ENCODE assay signal across 10 mouse cellular contexts in genomic region chr15:5239901-5240300, GRCm38 (mm10). TPM values are rescaled to one million over a fixed set of nuclear protein-coding genes. Genes with fewer than 3 reads are reported as not detected.
DNase-seq lines count a peak whose midpoint lies in the region; ATAC-seq and TF ChIP-seq lines count a peak whose summit lies in the region.
"Had no signal": no experiment of that assay in that cellular context is flagged by ENCODE, and none has a peak within 500 bp of the region (broad histone marks: within the 10 kb centered on the region; RNA-seq: fewer than 3 reads in every experiment).

No protein-coding gene starts in this region.

- dilution Hi-C loops in CH12.LX (cut with MboI; ENCODE audit: extremely low pct_ligation_motif_present, extremely low pct_unique_long_range_greater_than_20kb, low sequenced_read_pairs), result no loop called here

- in situ Hi-C loops in CH12.LX (cut with MboI; ENCODE audit: low pct_ligation_motif_present, low pct_unique_long_range_greater_than_20kb, low sequenced_read_pairs), result loop anchor here (10.0 to 25.0 kb wide), 4 partner anchors 372 to 972 kb away; no protein-coding TSS in a partner anchor

- no peaks in the 10 kb centered on the region for H3K36me3 ChIP-seq in hindbrain, embryonic 14.5 days (replicated peaks; ENCODE audit: control insufficient read depth, insufficient read depth)
- no peaks in the 10 kb centered on the region for H3K36me3 ChIP-seq in hindbrain, embryonic 10.5 days
- peaks cover 0 to 11% of the 10 kb centered on the region in 2 experiments for H3K36me3 ChIP-seq in CH12.LX (replicated peaks in 1 of 2; ENCODE audit: control insufficient read depth in 1 of 2, insufficient read depth in 1 of 2, low read length in 1 of 2)
- no peaks in the 10 kb centered on the region for H3K36me3 ChIP-seq in heart, embryonic 14.5 days (ENCODE audit: control insufficient read depth, insufficient read depth, low read length)
- H3K36me3 ChIP-seq: lung, embryonic 15.5 days had no signal

- ATAC-seq in hindbrain, embryonic 14.5 days (ENCODE audit: low FRiP score), result no peak
- ATAC-seq in heart, embryonic 14.5 days (ENCODE audit: insufficient number of reproducible peaks, insufficient read depth, low FRiP score, low read depth), result no peak
- ATAC-seq in megakaryocyte progenitor cell, adult 5-6 weeks (replicated peaks; ENCODE audit: poor library complexity), result peak; percentile 20
- ATAC-seq: inflammation-experienced regulatory T-cells, adult 6 months had no signal

- no peak for TF ChIP-seq POLR2A in CH12.LX (IDR thresholded peaks at IDR 0.05; ENCODE audit: low read depth, low read length)

- WGBS in hindbrain, embryonic 14.5 days, result 79% methylated on average over 6 of the region's 6 CpGs
- 72% methylated on average over 6 of the region's 6 CpGs for WGBS in hindbrain, embryonic 10.5 days
- WGBS in heart, embryonic 14.5 days, result 39% methylated on average over 6 of the region's 6 CpGs

- 0 out of 2 replicates have a peak overlapping the region, but pooled peaks have one; percentile 23 for H3K4me2 ChIP-seq in hindbrain, embryonic 14.5 days (replicated peaks)
- peak overlapping the region; percentile 72 for H3K4me2 ChIP-seq in CH12.LX (ENCODE audit: insufficient read depth, low read depth, poor library complexity, severe bottlenecking)
- peak overlapping the region; percentile 99 for H3K4me2 ChIP-seq in heart, embryonic 14.5 days (ENCODE audit: low read length)
- H3K4me2 ChIP-seq: lung, embryonic 15.5 days had no signal

- H3K9ac ChIP-seq in hindbrain, embryonic 14.5 days, result no peak overlapping the region
- H3K9ac ChIP-seq in CH12.LX (ENCODE audit: insufficient read depth, low read depth), result no peak overlapping the region
- no peak overlapping the region for H3K9ac ChIP-seq in heart, embryonic 14.5 days (ENCODE audit: low read length)
- H3K9ac ChIP-seq: lung, embryonic 15.5 days had no signal

- peaks cover 46% of the 10 kb centered on the region for H3K27me3 ChIP-seq in hindbrain, embryonic 14.5 days (ENCODE audit: control insufficient read depth, insufficient read depth, low read length)
- H3K27me3 ChIP-seq in hindbrain, embryonic 10.5 days (ENCODE audit: insufficient read depth, poor library complexity, severe bottlenecking), result peaks cover 51% of the 10 kb centered on the region
- no peaks in the 10 kb centered on the region for H3K27me3 ChIP-seq in CH12.LX (replicated peaks)
- peaks cover 37% of the 10 kb centered on the region for H3K27me3 ChIP-seq in heart, embryonic 14.5 days (ENCODE audit: control insufficient read depth, insufficient read depth, low read length)

- no peaks in the 10 kb centered on the region for H3K9me3 ChIP-seq in hindbrain, embryonic 14.5 days (ENCODE audit: control insufficient read depth, low read length)
- no peaks in the 10 kb centered on the region for H3K9me3 ChIP-seq in hindbrain, embryonic 10.5 days
- H3K9me3 ChIP-seq in CH12.LX (replicated peaks; ENCODE audit: low read length), result no peaks in the 10 kb centered on the region
- no peaks in the 10 kb centered on the region for H3K9me3 ChIP-seq in heart, embryonic 14.5 days (ENCODE audit: control insufficient read depth, low read length)
- H3K9me3 ChIP-seq: lung, embryonic 15.5 days had no signal

- no peak overlapping the region for H3K27ac ChIP-seq in hindbrain, embryonic 14.5 days
- H3K27ac ChIP-seq in hindbrain, embryonic 10.5 days, result no peak overlapping the region
- H3K27ac ChIP-seq in CH12.LX (ENCODE audit: insufficient read depth, low read depth), result no peak overlapping the region
- H3K27ac ChIP-seq in heart, embryonic 14.5 days (replicated peaks in 1 of 2; ENCODE audit: control insufficient read depth in 1 of 2, insufficient read depth in 1 of 2, low read depth in 2 of 2, low read length in 2 of 2), result no peak overlapping the region; a peak in 1 of 4 replicates
- H3K27ac ChIP-seq: lung, embryonic 15.5 days had no signal

- no peak overlapping the region for H3K4me3 ChIP-seq in hindbrain, embryonic 14.5 days (replicated peaks; ENCODE audit: low read length)
- no peak overlapping the region for H3K4me3 ChIP-seq in hindbrain, embryonic 10.5 days
- peak overlapping the region in 1 of 3 experiments; percentile 5 for H3K4me3 ChIP-seq in CH12.LX (replicated peaks in 1 of 3; ENCODE audit: low read depth in 2 of 3, low read length in 2 of 3, poor library complexity in 1 of 3)
- H3K4me3 ChIP-seq in heart, embryonic 14.5 days (ENCODE audit: control insufficient read depth in 1 of 2, insufficient read depth in 1 of 2, low read depth in 1 of 2, low read length in 2 of 2), result no peak overlapping the region
- H3K4me3 ChIP-seq: lung, embryonic 15.5 days had no signal

- TF ChIP-seq CTCF in CH12.LX (conservative IDR thresholded peaks at IDR 0.05 in 1 of 2, IDR thresholded peaks at IDR 0.05 in 1 of 2; ENCODE audit: low read depth in 2 of 2, low read length in 2 of 2), result no peak

- peaks cover 20% of the 10 kb centered on the region for H3K4me1 ChIP-seq in hindbrain, embryonic 14.5 days (replicated peaks; ENCODE audit: control insufficient read depth, insufficient read depth, low read length)
- peaks cover 30% of the 10 kb centered on the region for H3K4me1 ChIP-seq in hindbrain, embryonic 10.5 days (replicated peaks)
- H3K4me1 ChIP-seq in CH12.LX (ENCODE audit: control insufficient read depth in 1 of 2, insufficient read depth in 2 of 2), result peaks cover 15 to 55% of the 10 kb centered on the region in 2 experiments; a peak in 3 of 4 replicates
- peaks cover 15 to 27% of the 10 kb centered on the region in 2 experiments; a peak in 3 of 4 replicates for H3K4me1 ChIP-seq in heart, embryonic 14.5 days (ENCODE audit: control insufficient read depth in 2 of 2, insufficient read depth in 2 of 2, low read length in 2 of 2)

- TF ChIP-seq RAD21 in CH12.LX (IDR thresholded peaks at IDR 0.05; ENCODE audit: low read depth, low read length), result no peak

- DNase-seq in hindbrain, embryonic 14.5 days (ENCODE audit: low spot score), result no peak
- no peak for DNase-seq in hindbrain, embryonic 10.5 days (ENCODE audit: low spot score)
- no peak for DNase-seq in CH12.LX (ENCODE audit: extremely low read depth)
- DNase-seq in yolk sac, embryonic 10.5 days (ENCODE audit: low spot score), result no peak
- no peak for DNase-seq in right cerebral cortex, postnatal 25 days
- DNase-seq in adrenal gland, postnatal 10 days, result no peak

- no peak for TF ChIP-seq EP300 in CH12.LX (IDR thresholded peaks at IDR 0.05; ENCODE audit: low read length)

- H3K79me2 ChIP-seq in CH12.LX (replicated peaks; ENCODE audit: control insufficient read depth, extremely low read depth, insufficient read depth, poor library complexity, severe bottlenecking), result peaks cover 12% of the 10 kb centered on the region

TF ChIP-seq in CH12.LX, 34 proteins besides CTCF, POLR2A, EP300 and RAD21:
- no peak for TF ChIP-seq JUND (conservative IDR thresholded peaks at IDR 0.05; ENCODE audit: low read depth, low read length)
- peak; percentile 32; the same call in 1 of the 2 replicates for TF ChIP-seq MXI1 (IDR thresholded peaks at IDR 0.05; ENCODE audit: low read depth, low read length)
- TF ChIP-seq CHD1 (IDR thresholded peaks at IDR 0.05; ENCODE audit: low read depth, low read length), result 0 out of 2 replicates have a peak, but pooled peaks have one; percentile 10
- no peak for TF ChIP-seq TCF12 (IDR thresholded peaks at IDR 0.05; ENCODE audit: low read depth, low read length)
- no peak for TF ChIP-seq ETS1 (conservative IDR thresholded peaks at IDR 0.05; ENCODE audit: low read depth, low read length)
- no peak for TF ChIP-seq MAFK (IDR thresholded peaks at IDR 0.05; ENCODE audit: insufficient replicate concordance, low read length)
- no peak for TF ChIP-seq ZNF384 (IDR thresholded peaks at IDR 0.05; ENCODE audit: low read depth, low read length)
- TF ChIP-seq POLR2AphosphoS2 (IDR thresholded peaks at IDR 0.05; ENCODE audit: low read depth, low read length), result no peak

RNA-seq across cellular contexts. Expression of gene Ptger4, which starts 4.1 kb away (rescaled TPM):
- 4.1 and 5.1 TPM in 2 replicates for polyA plus RNA-seq in hindbrain, embryonic 14.5 days (2014; fragmentation: Nextera tagmentation; extraction: Ambion mirVana)
- 0.61 and 1.4 TPM in 2 replicates for polyA plus RNA-seq in hindbrain, embryonic 10.5 days (2016; fragmentation: Nextera tagmentation; extraction: Ambion mirVana)
- 4.2 and 6.5 TPM in 2 replicates for total RNA-seq in CH12.LX (2012; rRNA removed)
- 4.7 and 5.5 TPM in 2 replicates for total RNA-seq in CH12.LX (2014; rRNA removed)
- 3.1 and 4.4 TPM in 2 replicates for polyA plus RNA-seq in CH12.LX (2012; ENCODE audit: insufficient read length, low read depth)
- polyA plus RNA-seq in heart, embryonic 14.5 days (2014; fragmentation: Nextera tagmentation; extraction: Ambion mirVana), result 3.3 and 4.1 TPM in 2 replicates
- total RNA-seq in megakaryocyte progenitor cell, adult 5-6 weeks (2015), result 11.4 and 11.6 TPM in 2 replicates
- 6.0 and 8.4 TPM in 2 replicates for total RNA-seq in megakaryocyte progenitor cell, adult 5-6 weeks (2017)
- total RNA-seq in adrenal gland, postnatal 10 days (2021), result 1 to 10 TPM; 4.1 to 5.6 TPM

RNA-seq across cellular contexts. Expression of gene Ttc33, which starts 54.6 kb away (rescaled TPM):
- 58.7 and 61.0 TPM in 2 replicates for polyA plus RNA-seq in hindbrain, embryonic 14.5 days (2014; fragmentation: Nextera tagmentation; extraction: Ambion mirVana)
- polyA plus RNA-seq in hindbrain, embryonic 10.5 days (2016; fragmentation: Nextera tagmentation; extraction: Ambion mirVana), result 36.7 and 37.8 TPM in 2 replicates
- total RNA-seq in CH12.LX (2012; rRNA removed) (24.5 and 24.6 TPM in 2 replicates), CH12.LX (2014; rRNA removed) (53.6 and 59.4 TPM in 2 replicates)
- 34.8 and 55.7 TPM in 2 replicates for polyA plus RNA-seq in CH12.LX (2012; ENCODE audit: insufficient read length, low read depth)
- 36.8 and 39.7 TPM in 2 replicates for polyA plus RNA-seq in heart, embryonic 14.5 days (2014; fragmentation: Nextera tagmentation; extraction: Ambion mirVana)
- 29.4 and 38.4 TPM in 2 replicates for total RNA-seq in megakaryocyte progenitor cell, adult 5-6 weeks (2015)
- 43.1 and 54.2 TPM in 2 replicates for total RNA-seq in megakaryocyte progenitor cell, adult 5-6 weeks (2017)
- 10 to 100 TPM; 32.7 to 35.4 TPM for total RNA-seq in adrenal gland, postnatal 10 days (2021)

Comparison
In these comparisons a context has a peak if more than half of its experiments do, and no peak if none do; other contexts are left out.
1. H3K4me2 ChIP-seq: peak in every context shown above with its lines; median percentile 99 in heart, embryonic 14.5 days; 72 in CH12.LX; 23 in hindbrain, embryonic 14.5 days.